Mouse (Mus musculus) layer of hippocampus, adult 11-12 months (tissue): ENCODE measurements around the gene Borcs6.
A peak's percentile ranks its signal among the peaks of the same experiment; 100 is the strongest.

Source experiments
- DNase-seq: peaks from one replicate; pipeline ENCODE4 v3.0.0; 2022; ENCODE audit warnings: low spot score

The Borcs6 gene

GRCm38 (mm10) chr11:69070590-69071222, 11.2 kb downstream of the Borcs6 start, which contains the start of gene Tmem107:
Tmem107 (plus strand) TSS chr11:69070806.
- peak; percentile 95 for DNase-seq

DNA sequence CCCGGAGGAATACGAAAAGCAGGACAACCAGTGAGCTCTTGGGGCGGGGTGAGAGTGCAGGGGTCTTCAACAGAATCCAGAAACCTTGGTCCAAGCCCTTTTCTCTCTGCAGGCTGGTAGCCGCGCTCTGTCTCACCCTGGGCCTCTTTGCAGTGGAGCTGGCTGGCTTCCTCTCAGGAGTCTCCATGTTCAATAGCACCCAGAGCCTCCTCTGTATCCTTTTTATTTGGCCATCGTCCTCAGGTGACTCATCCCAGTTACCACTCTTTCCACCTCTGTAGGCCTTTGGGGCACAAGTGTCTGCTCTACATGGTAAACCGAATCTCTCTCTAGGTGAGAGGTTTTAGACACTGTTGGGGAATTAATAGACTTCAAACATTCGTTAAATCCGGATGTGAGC, 11.7 kb downstream of the Borcs6 start:
- no peak for DNase-seq

- DNase-seq, result no peak
Observed at GRCm38 (mm10) chr11:69072234-69072633, 12.7 kb downstream of the Borcs6 start.

GRCm38 (mm10) chr11:69072666-69073064, 13.1 kb downstream of the Borcs6 start:
- DNase-seq, result no peak

- DNase-seq, result peak; percentile 95
Observed at GRCm38 (mm10) chr11:69073065-69073888, 13.8 kb downstream of the Borcs6 start.

DNA sequence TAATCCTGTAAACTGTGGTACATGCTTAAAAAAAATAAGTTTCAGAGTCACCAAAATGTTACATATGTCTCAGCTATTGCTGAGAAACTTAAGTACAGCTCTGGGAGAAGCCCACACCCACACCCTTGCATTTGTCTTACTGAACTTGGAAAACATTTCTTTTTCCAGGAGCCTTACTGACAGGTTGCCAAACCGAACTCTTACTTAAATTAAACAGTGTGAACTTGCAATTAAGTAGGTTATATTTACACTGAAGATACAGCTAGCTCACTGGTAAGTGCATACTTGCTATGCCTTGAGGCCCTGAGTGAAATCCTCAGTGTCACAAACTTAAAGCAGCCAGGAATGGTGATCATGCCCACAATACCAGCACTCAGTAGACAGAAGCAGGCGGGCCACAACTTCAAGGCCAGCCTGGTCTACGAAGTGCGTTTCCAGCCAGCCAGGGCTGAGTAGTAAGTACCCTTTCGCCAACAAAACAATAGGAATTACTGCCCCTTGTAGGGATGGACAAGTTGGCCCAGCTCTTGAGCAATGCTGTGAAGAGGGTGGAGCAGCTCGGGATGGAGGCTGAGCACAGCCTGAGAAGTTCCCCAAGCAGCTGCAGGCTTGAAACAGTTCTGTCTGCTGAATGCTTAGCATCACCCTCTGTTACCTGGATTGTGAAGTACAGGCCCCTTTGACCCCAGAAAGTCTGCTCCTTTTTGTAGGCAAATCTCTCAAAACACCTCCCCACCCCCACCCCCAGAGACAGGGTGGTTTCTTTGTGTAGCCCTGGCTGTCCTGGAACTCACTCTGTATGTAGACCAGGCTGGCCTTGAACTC, 14.6 kb downstream of the Borcs6 start:
- DNase-seq, result no peak

DNA sequence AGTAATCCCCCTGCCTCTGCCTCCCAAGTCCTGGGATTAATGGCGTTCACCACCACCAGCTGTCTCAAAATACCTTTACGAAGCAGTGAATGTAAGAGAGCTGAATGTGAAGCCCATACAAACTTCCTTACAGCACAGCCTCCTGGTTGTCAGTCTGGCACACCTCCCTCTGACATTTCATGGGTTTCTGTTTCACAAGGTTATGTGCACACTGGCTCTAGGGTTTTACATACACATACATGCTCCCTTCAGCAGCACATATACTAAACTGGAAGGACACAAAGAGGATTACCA, 15.2 kb downstream of the Borcs6 start:
- DNase-seq, result no peak

GRCm38 (mm10) chr11:69075764-69076479, 16.4 kb downstream of the Borcs6 start:
- DNase-seq, result no peak

GRCm38 (mm10) chr11:69076572-69076971, 17.1 kb downstream of the Borcs6 start:
- DNase-seq, result no peak

GRCm38 (mm10) chr11:69077316-69077715, 17.8 kb downstream of the Borcs6 start:
- no peak for DNase-seq

GRCm38 (mm10) chr11:69078041-69078440, 18.5 kb downstream of the Borcs6 start:
- no peak for DNase-seq

DNA sequence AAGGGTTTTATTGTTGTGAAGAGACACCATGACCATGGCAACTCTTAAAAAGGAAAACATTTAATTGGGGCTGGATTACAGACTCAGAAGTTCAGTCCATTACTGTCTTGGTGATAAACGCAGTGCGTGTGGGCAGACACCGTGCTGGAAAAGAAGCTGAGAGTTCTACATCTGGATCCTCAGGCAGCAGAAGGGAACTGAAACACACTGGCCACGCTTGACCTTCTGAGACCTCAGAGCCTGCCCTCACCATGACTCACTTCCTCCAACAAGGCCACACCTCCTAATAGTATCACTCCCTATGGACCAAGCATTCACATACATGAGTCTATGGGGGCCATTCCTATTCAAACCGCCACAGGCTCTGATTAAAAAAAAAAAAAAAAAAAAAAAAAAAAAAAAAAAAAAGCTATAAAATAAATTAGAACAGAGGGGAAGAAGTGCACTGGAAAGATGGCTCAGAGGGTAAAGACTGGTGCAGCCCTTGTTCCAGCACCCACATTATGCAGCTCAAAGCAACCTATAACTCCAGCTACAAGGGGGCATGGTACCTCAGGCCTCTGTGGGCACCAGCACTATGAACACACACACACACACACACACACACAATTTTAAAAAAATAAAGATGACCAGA, 19.4 kb downstream of the Borcs6 start:
- peak; percentile 26 for DNase-seq

DNA sequence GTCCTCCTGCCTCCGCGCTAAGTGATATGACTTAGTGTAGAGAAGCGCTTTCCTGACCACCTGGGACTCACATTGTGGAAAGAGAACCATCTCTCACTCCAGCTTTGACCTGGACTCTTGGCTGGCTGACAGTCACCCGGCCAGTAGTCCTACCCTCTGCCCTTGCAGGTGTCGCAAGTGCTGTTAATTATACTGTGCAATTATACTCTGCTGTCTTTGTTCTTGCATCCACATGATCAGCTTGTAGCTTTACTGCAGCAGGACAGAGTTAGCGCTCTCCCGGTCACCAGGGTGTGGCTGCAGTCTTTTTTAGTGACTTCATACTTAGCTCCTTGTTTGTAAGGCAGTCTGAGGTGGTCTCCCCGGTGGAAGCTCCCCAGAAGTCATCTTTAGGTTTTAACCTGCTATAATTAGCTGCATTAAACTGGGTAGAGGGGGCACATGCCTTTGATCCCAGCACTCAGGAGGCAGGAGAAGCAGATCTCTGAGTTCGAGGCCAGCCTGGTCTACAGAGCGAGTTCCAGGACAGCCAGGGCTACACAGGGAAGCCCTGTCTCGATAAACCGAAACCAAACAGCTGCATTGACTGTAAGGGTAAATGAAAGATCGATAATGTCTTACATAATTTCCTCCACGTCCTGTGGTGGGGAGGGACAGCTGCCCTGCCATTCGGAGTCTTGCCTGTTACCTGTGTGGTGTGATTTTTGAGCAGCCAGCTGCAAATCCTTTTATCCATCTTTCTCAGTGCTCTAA, 20.8 kb downstream of the Borcs6 start:
- no peak for DNase-seq

- no peak for DNase-seq
Observed at GRCm38 (mm10) chr11:69080855-69081222, 21.3 kb downstream of the Borcs6 start.

- DNase-seq, result no peak
Observed at GRCm38 (mm10) chr11:69081613-69082012, 22.1 kb downstream of the Borcs6 start.

- DNase-seq, result no peak
Observed at GRCm38 (mm10) chr11:69085608-69086007, 26.1 kb downstream of the Borcs6 start.

GRCm38 (mm10) chr11:69086390-69086789, 26.9 kb downstream of the Borcs6 start:
- DNase-seq, result peak; percentile 32

GRCm38 (mm10) chr11:69087082-69087481, 27.6 kb downstream of the Borcs6 start:
- no peak for DNase-seq

- no peak for DNase-seq
Observed at GRCm38 (mm10) chr11:69087597-69087996, 28.1 kb downstream of the Borcs6 start.

DNA sequence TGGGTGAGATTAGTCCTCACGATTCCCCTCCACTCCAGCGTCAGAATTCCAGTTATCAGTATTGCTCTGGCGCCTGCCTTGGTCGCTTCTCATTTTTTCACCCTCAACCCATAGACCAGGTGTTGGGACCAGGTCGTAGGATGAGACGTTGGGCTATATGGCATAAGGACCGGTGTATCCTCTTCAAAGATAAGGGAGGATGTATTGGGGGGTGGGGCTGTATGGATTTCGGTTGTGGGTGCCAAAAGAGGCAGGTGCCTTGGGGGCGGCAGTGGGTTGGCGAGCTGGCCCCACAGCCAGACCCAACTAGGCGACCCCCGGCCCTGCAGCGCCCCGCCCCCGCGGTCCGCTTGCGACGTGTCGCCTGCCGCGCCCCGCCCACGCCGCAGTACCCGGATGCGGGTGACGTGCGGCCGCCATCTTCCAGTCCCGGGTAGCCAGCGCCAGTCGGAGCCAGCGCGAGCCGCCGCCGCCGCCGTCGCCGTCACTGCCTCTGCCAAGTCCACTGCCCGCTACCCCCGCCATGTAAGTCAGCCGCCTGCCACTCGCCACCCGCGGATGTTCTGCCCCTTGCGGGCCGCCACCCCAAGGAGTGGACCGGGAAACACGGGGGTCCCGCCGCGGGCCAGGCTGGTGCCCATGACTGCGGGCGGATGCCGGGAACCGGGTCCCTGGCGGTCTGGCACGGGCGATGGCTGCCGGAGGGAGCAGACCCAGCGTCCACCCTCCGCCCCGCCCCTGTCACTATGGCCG, 28.8 kb downstream of the Borcs6 start, which contains the start of gene Vamp2:
Gene Vamp2, plus strand, starts transcription at position 388 of the 753 bp plus-strand sequence.
- DNase-seq, result peak; percentile 95
